Mouse (Mus musculus): ENCODE data around the gene Slc22a20. TPM values are rescaled to one million over a fixed set of nuclear protein-coding genes. Genes with fewer than 3 reads are reported as not detected.
A peak's percentile ranks its signal among the peaks of the same experiment; 100 is the strongest.

Gene Slc22a20
- polyA plus RNA-seq, 1 experiment from 2014 or later = not detected

DNA sequence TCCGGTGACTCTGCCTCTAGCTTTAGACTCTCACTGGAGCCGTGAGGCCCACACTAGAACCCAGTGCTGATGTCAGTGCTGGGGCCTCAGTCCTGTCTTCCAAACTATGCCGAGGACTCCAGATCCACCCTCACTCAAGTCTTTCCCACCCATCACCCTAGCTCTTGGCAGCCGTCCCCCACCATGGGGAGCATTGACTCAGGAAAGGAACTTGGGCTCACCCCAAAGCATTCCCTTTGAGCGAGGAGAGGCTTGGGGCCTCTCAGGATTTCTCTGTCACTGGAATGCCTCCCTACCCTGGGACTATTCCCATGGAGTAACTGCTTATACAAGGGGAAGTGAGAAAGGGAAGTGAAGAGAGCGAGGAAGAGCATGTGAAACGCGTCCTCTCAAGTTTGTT, 40.1 kb downstream of the Slc22a20 start:
- ATAC-seq (ENCODE audit: low FRiP score) (no peak), DNase-seq (ENCODE audit: low spot score) (no peak)
- Histone ChIP-seq H3K27ac (no peak overlapping the region), H3K36me3 (replicated peaks; ENCODE audit: control insufficient read depth, insufficient read depth) (peaks cover 15% of the 10 kb centered on the region), H3K9ac (no peak overlapping the region), H3K4me3 (replicated peaks; ENCODE audit: low read length) (no peak overlapping the region), H3K4me2 (replicated peaks) (no peak overlapping the region), H3K4me1 (replicated peaks; ENCODE audit: control insufficient read depth, insufficient read depth, low read length) (no peaks in the 10 kb centered on the region), H3K27me3 (ENCODE audit: control insufficient read depth, insufficient read depth, low read length) (no peaks in the 10 kb centered on the region), H3K9me3 (ENCODE audit: control insufficient read depth, low read length) (no peaks in the 10 kb centered on the region)
- WGBS = 81% methylated on average over 8 of the region's 8 CpGs

DNA sequence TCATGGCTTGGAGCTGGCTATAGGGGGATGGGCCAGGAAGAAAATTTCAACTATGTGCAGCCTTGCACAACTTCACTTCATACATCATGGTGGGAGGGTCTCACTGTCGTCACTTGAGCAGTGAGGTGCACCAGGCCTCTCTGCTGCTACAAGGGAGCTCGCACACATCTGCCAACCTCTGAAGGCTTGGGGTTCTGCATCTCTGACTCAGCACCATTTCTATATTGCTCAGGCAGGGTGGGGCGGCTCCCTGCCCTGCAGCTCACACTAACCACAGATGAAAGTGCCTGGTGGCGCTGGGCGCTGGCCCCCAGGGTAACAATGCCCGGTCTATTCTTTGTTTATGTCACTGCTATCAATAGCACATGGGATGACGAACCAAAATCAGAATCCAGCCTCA, 40.9 kb downstream of the Slc22a20 start:
- H3K4me3 ChIP-seq (replicated peaks; ENCODE audit: low read length) = no peak overlapping the region
- no peak for DNase-seq (ENCODE audit: low spot score)
- H3K9ac ChIP-seq = no peak overlapping the region
- no peaks in the 10 kb centered on the region for H3K4me1 ChIP-seq (replicated peaks; ENCODE audit: control insufficient read depth, insufficient read depth, low read length)
- H3K27ac ChIP-seq = no peak overlapping the region
- H3K27me3 ChIP-seq (ENCODE audit: control insufficient read depth, insufficient read depth, low read length) = no peaks in the 10 kb centered on the region
- no peaks in the 10 kb centered on the region for H3K9me3 ChIP-seq (ENCODE audit: control insufficient read depth, low read length)
- no peak overlapping the region for H3K4me2 ChIP-seq (replicated peaks)
- no peak for ATAC-seq (ENCODE audit: low FRiP score)
- H3K36me3 ChIP-seq (replicated peaks; ENCODE audit: control insufficient read depth, insufficient read depth) = peaks cover 6% of the 10 kb centered on the region; the same call in 1 of the 2 replicates
- 89% methylated on average over 7 of the region's 7 CpGs for WGBS

DNA sequence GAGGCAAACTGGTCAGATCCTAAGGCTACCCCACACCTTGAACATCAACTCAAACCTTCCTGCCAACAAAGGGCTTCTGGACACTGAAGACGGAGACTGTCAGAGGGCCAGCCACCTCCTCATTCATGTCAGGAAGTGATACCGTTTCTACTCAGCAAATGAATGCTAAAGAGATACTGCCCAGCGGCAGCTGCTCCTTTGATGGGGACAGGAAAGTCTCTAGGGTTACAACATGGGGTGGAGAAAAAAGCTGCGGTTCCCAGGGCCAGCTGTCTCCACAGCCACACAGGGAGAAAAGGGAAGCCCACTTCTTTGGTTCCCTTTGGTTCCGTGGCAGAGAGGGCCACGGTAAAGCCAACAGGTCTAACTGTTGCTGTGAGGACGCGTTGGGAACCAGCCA, 41.8 kb downstream of the Slc22a20 start:
- Histone ChIP-seq H3K36me3 (replicated peaks; ENCODE audit: control insufficient read depth, insufficient read depth) (peaks cover 3% of the 10 kb centered on the region; the same call in 1 of the 2 replicates), H3K27ac (no peak overlapping the region), H3K9me3 (ENCODE audit: control insufficient read depth, low read length) (no peaks in the 10 kb centered on the region), H3K9ac (no peak overlapping the region), H3K4me2 (replicated peaks) (no peak overlapping the region), H3K4me1 (replicated peaks; ENCODE audit: control insufficient read depth, insufficient read depth, low read length) (no peaks in the 10 kb centered on the region), H3K27me3 (ENCODE audit: control insufficient read depth, insufficient read depth, low read length) (no peaks in the 10 kb centered on the region), H3K4me3 (replicated peaks; ENCODE audit: low read length) (no peak overlapping the region)
- no peak for ATAC-seq (ENCODE audit: low FRiP score)
- 73% methylated on average over 8 of the region's 8 CpGs for WGBS
- no peak for DNase-seq (ENCODE audit: low spot score)

DNA sequence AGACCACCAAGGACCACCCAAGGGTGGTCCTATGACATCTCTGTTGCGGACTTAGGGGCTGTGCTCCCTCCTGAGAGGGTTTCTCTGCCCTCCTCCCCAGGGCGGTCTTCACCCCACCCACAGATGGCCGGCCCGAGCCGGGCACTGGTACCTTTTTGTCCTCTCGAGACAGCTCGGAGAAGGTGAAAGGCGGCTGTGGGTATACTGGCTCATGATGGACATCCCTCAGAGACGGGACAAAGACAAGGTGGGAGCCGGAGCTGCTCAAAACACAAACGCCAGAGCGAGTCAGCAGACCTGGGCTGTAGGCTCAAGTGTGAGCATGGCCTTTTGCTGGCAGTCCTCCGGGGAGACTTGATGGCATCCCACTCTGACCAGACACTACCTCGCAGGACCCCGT, 42.5 kb downstream of the Slc22a20 start:
- DNase-seq (ENCODE audit: low spot score) (no peak), ATAC-seq (ENCODE audit: low FRiP score) (no peak)
- H3K27me3 ChIP-seq (ENCODE audit: control insufficient read depth, insufficient read depth, low read length) = no peaks in the 10 kb centered on the region
- no peaks in the 10 kb centered on the region for H3K4me1 ChIP-seq (replicated peaks; ENCODE audit: control insufficient read depth, insufficient read depth, low read length)
- no peaks in the 10 kb centered on the region for H3K9me3 ChIP-seq (ENCODE audit: control insufficient read depth, low read length)
- no peak overlapping the region for H3K4me3 ChIP-seq (replicated peaks; ENCODE audit: low read length)
- H3K4me2 ChIP-seq (replicated peaks) = no peak overlapping the region
- no peak overlapping the region for H3K27ac ChIP-seq
- no peak overlapping the region for H3K9ac ChIP-seq
- 93% methylated on average over 15 of the region's 15 CpGs for WGBS
- no peaks in the 10 kb centered on the region; the same call in 1 of the 2 replicates for H3K36me3 ChIP-seq (replicated peaks; ENCODE audit: control insufficient read depth, insufficient read depth)

DNA sequence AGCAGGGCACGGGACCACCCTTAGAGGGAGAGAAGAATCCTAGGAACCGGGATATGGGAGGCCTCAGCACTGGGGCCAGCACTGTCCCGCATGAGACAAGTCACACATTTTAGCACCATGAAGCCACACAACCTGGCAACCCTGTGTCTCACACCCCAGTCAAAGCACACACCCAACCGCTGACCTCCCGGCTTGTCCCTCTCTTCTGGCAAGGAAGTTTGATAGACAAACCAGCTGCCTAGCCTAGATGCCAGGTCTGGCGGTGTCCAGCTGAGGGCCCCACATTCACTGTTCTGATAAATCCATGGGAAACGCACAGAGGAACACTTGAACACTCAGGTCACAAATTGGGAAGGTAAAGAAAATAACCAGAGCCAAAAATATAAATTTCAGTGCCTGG, 43.4 kb downstream of the Slc22a20 start:
- H3K9ac ChIP-seq = no peak overlapping the region
- 92% methylated on average over 7 of the region's 7 CpGs for WGBS
- peaks cover 7% of the 10 kb centered on the region; the same call in 1 of the 2 replicates for H3K4me1 ChIP-seq (replicated peaks; ENCODE audit: control insufficient read depth, insufficient read depth, low read length)
- H3K27me3 ChIP-seq (ENCODE audit: control insufficient read depth, insufficient read depth, low read length) = no peaks in the 10 kb centered on the region
- ATAC-seq (ENCODE audit: low FRiP score) (no peak), DNase-seq (ENCODE audit: low spot score) (no peak)
- no peak overlapping the region for H3K27ac ChIP-seq
- no peaks in the 10 kb centered on the region for H3K9me3 ChIP-seq (ENCODE audit: control insufficient read depth, low read length)
- H3K4me2 ChIP-seq (replicated peaks) = no peak overlapping the region
- H3K4me3 ChIP-seq (replicated peaks; ENCODE audit: low read length) = no peak overlapping the region
- H3K36me3 ChIP-seq (replicated peaks; ENCODE audit: control insufficient read depth, insufficient read depth) = no peaks in the 10 kb centered on the region

DNA sequence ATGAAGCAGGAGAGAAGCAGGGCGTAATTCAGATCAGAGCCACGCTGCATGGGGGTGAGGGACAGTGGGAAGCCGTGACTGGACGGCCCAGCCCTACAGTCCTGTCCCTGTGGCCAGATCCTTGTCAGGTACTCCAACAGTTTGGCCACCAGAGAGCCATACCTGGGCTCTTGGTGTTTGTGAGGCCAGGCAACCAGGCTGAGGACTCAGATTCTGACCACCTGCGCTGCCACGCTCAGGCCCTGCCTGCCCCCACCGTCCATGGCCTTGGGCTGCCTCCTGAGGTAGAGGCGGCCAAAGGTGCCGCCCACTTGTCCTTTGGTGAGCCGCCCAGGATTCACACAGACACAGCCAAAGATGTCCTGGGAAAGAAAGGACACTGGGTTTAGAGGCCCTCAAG, 45.3 kb downstream of the Slc22a20 start:
- Histone ChIP-seq H3K4me1 (replicated peaks; ENCODE audit: control insufficient read depth, insufficient read depth, low read length) (peaks cover 9% of the 10 kb centered on the region; the same call in 1 of the 2 replicates), H3K27me3 (ENCODE audit: control insufficient read depth, insufficient read depth, low read length) (no peaks in the 10 kb centered on the region), H3K36me3 (replicated peaks; ENCODE audit: control insufficient read depth, insufficient read depth) (no peaks in the 10 kb centered on the region), H3K9me3 (ENCODE audit: control insufficient read depth, low read length) (no peaks in the 10 kb centered on the region), H3K9ac (no peak overlapping the region), H3K4me3 (replicated peaks; ENCODE audit: low read length) (no peak overlapping the region), H3K27ac (no peak overlapping the region), H3K4me2 (replicated peaks) (no peak overlapping the region)
- WGBS = 94% methylated on average over 10 of the region's 10 CpGs
- DNase-seq (ENCODE audit: low spot score) = no peak
- ATAC-seq (ENCODE audit: low FRiP score) = no peak

DNA sequence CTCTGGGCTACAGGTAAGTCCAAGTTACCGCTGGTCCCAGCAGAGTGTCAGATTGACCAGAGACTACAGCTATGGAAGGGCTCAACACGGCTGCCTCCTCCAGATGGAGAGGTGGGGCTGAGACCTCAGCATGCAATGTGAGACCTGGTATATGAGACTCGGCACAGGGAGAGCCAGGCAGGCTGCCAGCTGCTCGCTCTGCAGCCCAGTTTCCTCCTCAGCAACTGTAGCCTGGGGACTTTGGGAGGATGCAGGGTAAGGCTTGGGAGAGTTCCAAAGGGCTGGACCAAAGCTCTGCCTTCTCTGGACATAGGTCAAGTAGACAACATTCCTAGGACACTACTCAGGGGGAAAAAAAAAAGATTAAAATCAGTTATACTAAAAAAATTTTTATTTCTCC, 45.8 kb downstream of the Slc22a20 start:
- no peaks in the 10 kb centered on the region for H3K9me3 ChIP-seq (ENCODE audit: control insufficient read depth, low read length)
- ATAC-seq (ENCODE audit: low FRiP score) (no peak), DNase-seq (ENCODE audit: low spot score) (peak; percentile 56)
- no peak overlapping the region for H3K4me2 ChIP-seq (replicated peaks)
- H3K4me1 ChIP-seq (replicated peaks; ENCODE audit: control insufficient read depth, insufficient read depth, low read length) = peaks cover 9% of the 10 kb centered on the region; the same call in 1 of the 2 replicates
- H3K27me3 ChIP-seq (ENCODE audit: control insufficient read depth, insufficient read depth, low read length) = no peaks in the 10 kb centered on the region
- WGBS = 42% methylated on average over 4 of the region's 4 CpGs
- peak overlapping the region; percentile 38; the same call in 1 of the 2 replicates for H3K27ac ChIP-seq
- no peaks in the 10 kb centered on the region for H3K36me3 ChIP-seq (replicated peaks; ENCODE audit: control insufficient read depth, insufficient read depth)
- H3K9ac ChIP-seq = no peak overlapping the region
- no peak overlapping the region for H3K4me3 ChIP-seq (replicated peaks; ENCODE audit: low read length)

DNA sequence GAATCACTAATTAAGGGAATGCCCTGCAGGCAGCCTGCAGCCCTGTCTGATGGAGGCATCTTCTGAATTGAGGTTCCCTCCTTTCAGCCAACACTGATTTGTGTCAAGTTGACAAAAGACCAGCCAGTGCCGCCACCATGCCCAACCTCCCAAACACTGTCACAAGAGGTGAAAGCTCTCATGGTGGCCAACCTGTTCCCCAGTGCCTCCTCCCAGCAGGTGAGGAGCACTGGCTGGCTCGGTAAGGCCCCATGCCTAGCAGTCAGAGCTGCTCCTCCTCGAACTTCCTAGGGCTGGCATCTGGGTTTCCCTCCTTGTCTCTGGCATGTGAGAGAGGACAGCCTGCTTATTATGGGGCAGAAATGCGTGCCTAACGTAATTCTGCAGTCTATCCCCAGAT, 46.2 kb downstream of the Slc22a20 start:
- 69% methylated on average over 5 of the region's 5 CpGs for WGBS
- H3K4me1 ChIP-seq (replicated peaks; ENCODE audit: control insufficient read depth, insufficient read depth, low read length) = peaks cover 9% of the 10 kb centered on the region; the same call in 1 of the 2 replicates
- no peak overlapping the region for H3K9ac ChIP-seq
- no peak overlapping the region for H3K4me2 ChIP-seq (replicated peaks)
- no peak for ATAC-seq (ENCODE audit: low FRiP score)
- H3K4me3 ChIP-seq (replicated peaks; ENCODE audit: low read length) = no peak overlapping the region
- DNase-seq (ENCODE audit: low spot score) = no peak
- H3K36me3 ChIP-seq (replicated peaks; ENCODE audit: control insufficient read depth, insufficient read depth) = no peaks in the 10 kb centered on the region
- H3K27ac ChIP-seq = peak overlapping the region; percentile 38; the same call in 1 of the 2 replicates
- no peaks in the 10 kb centered on the region for H3K27me3 ChIP-seq (ENCODE audit: control insufficient read depth, insufficient read depth, low read length)
- H3K9me3 ChIP-seq (ENCODE audit: control insufficient read depth, low read length) = no peaks in the 10 kb centered on the region

DNA sequence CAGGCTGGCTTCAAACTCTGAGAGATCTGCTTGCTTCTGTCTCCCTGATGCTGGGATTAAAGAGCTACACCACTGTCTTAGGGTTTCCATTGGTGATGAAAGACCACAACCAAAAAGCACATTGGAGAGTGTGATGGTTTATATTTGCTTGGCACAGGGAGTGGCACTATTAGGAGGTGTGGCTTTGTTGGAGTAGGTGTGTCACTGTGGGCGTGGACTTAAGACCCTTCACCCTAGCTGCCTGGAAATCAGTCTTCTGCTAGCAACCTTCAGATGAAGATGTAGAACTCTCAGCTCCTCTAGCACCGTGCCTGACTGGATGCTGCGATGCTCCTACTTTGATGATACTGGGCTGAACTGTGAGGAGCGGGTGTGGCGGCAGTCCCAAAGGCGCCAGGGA, 47.4 kb downstream of the Slc22a20 start:
- H3K9me3 ChIP-seq (ENCODE audit: control insufficient read depth, low read length) = no peaks in the 10 kb centered on the region
- 92% methylated on average over 6 of the region's 6 CpGs for WGBS
- peaks cover 9% of the 10 kb centered on the region; the same call in 1 of the 2 replicates for H3K4me1 ChIP-seq (replicated peaks; ENCODE audit: control insufficient read depth, insufficient read depth, low read length)
- ATAC-seq (ENCODE audit: low FRiP score) (no peak), DNase-seq (ENCODE audit: low spot score) (no peak)
- H3K27ac ChIP-seq = no peak overlapping the region
- H3K27me3 ChIP-seq (ENCODE audit: control insufficient read depth, insufficient read depth, low read length) = no peaks in the 10 kb centered on the region
- no peak overlapping the region for H3K4me3 ChIP-seq (replicated peaks; ENCODE audit: low read length)
- H3K9ac ChIP-seq = no peak overlapping the region
- H3K36me3 ChIP-seq (replicated peaks; ENCODE audit: control insufficient read depth, insufficient read depth) = no peaks in the 10 kb centered on the region
- no peak overlapping the region for H3K4me2 ChIP-seq (replicated peaks)

DNA sequence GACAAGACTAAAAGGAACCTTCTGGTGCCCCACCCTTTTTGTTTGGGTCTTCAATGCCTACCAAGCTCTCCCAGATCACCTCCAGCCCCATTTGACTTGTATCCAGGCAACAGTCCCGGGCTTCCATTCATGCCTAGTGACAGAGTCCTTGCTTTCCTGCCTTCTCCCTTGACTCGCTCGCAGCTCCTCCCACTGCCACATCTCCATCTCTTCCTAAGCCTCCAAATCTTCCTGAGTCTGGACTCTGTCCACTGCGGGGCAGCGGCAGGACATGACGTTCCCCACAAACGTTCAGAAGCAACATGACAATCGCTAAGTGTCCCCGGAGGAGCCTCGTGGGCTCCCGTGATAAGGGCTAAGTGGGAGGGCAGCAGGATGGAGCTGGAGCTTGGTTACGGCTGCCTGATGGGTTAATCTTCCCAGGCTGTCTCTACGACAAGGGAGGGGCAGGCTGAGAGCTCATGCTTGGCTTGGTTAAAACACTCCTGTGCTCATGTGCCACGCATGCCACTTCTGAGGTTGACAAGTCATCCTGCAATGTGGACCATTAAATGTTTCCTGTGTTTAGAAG, 48.0 kb downstream of the Slc22a20 start:
- Histone ChIP-seq H3K9me3 (ENCODE audit: control insufficient read depth, low read length) (no peaks in the 10 kb centered on the region), H3K27ac (peak overlapping the region; percentile 71), H3K4me2 (replicated peaks) (peak overlapping the region; percentile 30), H3K36me3 (replicated peaks; ENCODE audit: control insufficient read depth, insufficient read depth) (no peaks in the 10 kb centered on the region), H3K4me3 (replicated peaks; ENCODE audit: low read length) (no peak overlapping the region), H3K27me3 (ENCODE audit: control insufficient read depth, insufficient read depth, low read length) (no peaks in the 10 kb centered on the region), H3K9ac (no peak overlapping the region), H3K4me1 (replicated peaks; ENCODE audit: control insufficient read depth, insufficient read depth, low read length) (peaks cover 9% of the 10 kb centered on the region; the same call in 1 of the 2 replicates)
- DNase-seq (ENCODE audit: low spot score) (no peak), ATAC-seq (ENCODE audit: low FRiP score) (peak; percentile 43; the same call in 1 of the 2 replicates)
- 15% methylated on average over 14 of the region's 14 CpGs for WGBS
